In the genomic region with DNA sequence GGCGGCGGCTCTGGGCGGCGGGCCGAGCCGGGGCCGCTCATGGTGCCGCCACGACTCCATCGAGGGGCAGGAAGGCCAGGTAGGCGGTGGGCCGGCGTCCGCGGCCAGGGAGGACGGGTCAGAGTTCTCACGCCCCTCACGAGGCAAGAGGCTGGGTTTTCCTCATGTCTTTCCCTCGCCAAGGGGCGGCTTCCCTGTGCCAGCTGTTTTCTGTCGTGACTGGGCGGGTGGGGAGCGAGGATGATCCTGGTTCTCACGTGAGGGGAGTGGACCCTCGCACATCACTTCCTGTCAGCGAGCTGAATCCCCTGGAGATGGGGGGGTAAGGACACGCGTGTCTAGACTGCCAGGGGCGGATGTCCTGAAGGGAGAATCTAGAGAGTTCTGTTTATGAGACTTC, we compare ENCODE assay signal across 8 mouse cellular contexts. TPM values are rescaled to one million over a fixed set of nuclear protein-coding genes. Genes with fewer than 3 reads are reported as not detected.
A peak's percentile ranks its signal among the peaks of the same experiment; 100 is the strongest.
DNase-seq lines count a peak whose midpoint lies in the region; ATAC-seq and TF ChIP-seq lines count a peak whose summit lies in the region.

No protein-coding gene starts in this region.

- ATAC-seq in forebrain, embryonic 15.5 days (replicated peaks), result peak; percentile 39
- peak; percentile 29 for ATAC-seq in hindbrain, embryonic 14.5 days (ENCODE audit: low FRiP score)
- no peak; the same call in 1 of the 2 replicates for ATAC-seq in liver, embryonic 13.5 days (ENCODE audit: low read depth)

- H3K36me3 ChIP-seq in forebrain, embryonic 15.5 days, result peaks cover 3% of the 10 kb centered on the region
- H3K36me3 ChIP-seq in hindbrain, embryonic 14.5 days (replicated peaks; ENCODE audit: control insufficient read depth, insufficient read depth), result peaks cover 11% of the 10 kb centered on the region; the same call in 1 of the 2 replicates
- H3K36me3 ChIP-seq in liver, embryonic 13.5 days, result no peaks in the 10 kb centered on the region

- H3K4me1 ChIP-seq in forebrain, embryonic 15.5 days, result peaks cover 13% of the 10 kb centered on the region
- peaks cover 14% of the 10 kb centered on the region for H3K4me1 ChIP-seq in hindbrain, embryonic 14.5 days (replicated peaks; ENCODE audit: control insufficient read depth, insufficient read depth, low read length)
- H3K4me1 ChIP-seq in liver, embryonic 13.5 days (replicated peaks), result peaks cover 29% of the 10 kb centered on the region

- intact Hi-C loops in gastrocnemius, adult 2 months (cut with DNase I), result loop anchor here (2.0 to 5.0 kb wide), 2 partner anchors 18 to 44 kb away; no protein-coding TSS in a partner anchor

- no peak for DNase-seq in gastrocnemius, adult 2 months
- no peak for DNase-seq in gastrocnemius, adult 8-10 months (ENCODE audit: low spot score in 2 of 2)
- DNase-seq in MEL-GATA-1-ER (ENCODE audit: extremely low read depth, low read depth), result peak; percentile 17
- DNase-seq in hindbrain, embryonic 14.5 days (ENCODE audit: low spot score), result peak; percentile 65
- DNase-seq in liver, embryonic 13.5 days, result no peak
- DNase-seq in naive thymus-derived CD4-positive, alpha-beta T cell, adult 2 months (ENCODE audit: low read depth), result peak; percentile 33
- peak; percentile 76 to 77 for DNase-seq in urinary bladder, postnatal 4 days (ENCODE audit: low spot score in 2 of 2)

- H3K4me3 ChIP-seq in gastrocnemius, adult 2 months, result peak overlapping the region; percentile 85
- peak overlapping the region; percentile 56 for H3K4me3 ChIP-seq in forebrain, embryonic 15.5 days
- peak overlapping the region; percentile 94 for H3K4me3 ChIP-seq in hindbrain, embryonic 14.5 days (replicated peaks; ENCODE audit: low read length)
- peak overlapping the region; percentile 74 for H3K4me3 ChIP-seq in liver, embryonic 13.5 days (replicated peaks)

- TF ChIP-seq CTCF in gastrocnemius, adult 2 months (IDR thresholded peaks at IDR 0.05), result no peak

- under 1% methylated on average over 29 of the region's 29 CpGs for WGBS in forebrain, embryonic 15.5 days
- WGBS in hindbrain, embryonic 14.5 days, result under 1% methylated on average over 29 of the region's 29 CpGs
- WGBS in liver, embryonic 13.5 days (ENCODE audit: insufficient replicate concordance), result 3% methylated on average over 29 of the region's 29 CpGs

- peak overlapping the region; percentile 95 for H3K27ac ChIP-seq in gastrocnemius, adult 2 months
- H3K27ac ChIP-seq in forebrain, embryonic 15.5 days (replicated peaks), result peak overlapping the region; percentile 89
- H3K27ac ChIP-seq in hindbrain, embryonic 14.5 days, result peak overlapping the region; percentile 95
- H3K27ac ChIP-seq in liver, embryonic 13.5 days, result peak overlapping the region; percentile 61

- H3K4me2 ChIP-seq in forebrain, embryonic 15.5 days (replicated peaks), result peak overlapping the region; percentile 67
- H3K4me2 ChIP-seq in hindbrain, embryonic 14.5 days (replicated peaks), result peak overlapping the region; percentile 67
- peak overlapping the region; percentile 92 for H3K4me2 ChIP-seq in liver, embryonic 13.5 days

- H3K9ac ChIP-seq in forebrain, embryonic 15.5 days (replicated peaks), result peak overlapping the region; percentile 73
- H3K9ac ChIP-seq in hindbrain, embryonic 14.5 days, result peak overlapping the region; percentile 93
- peak overlapping the region; percentile 77 for H3K9ac ChIP-seq in liver, embryonic 13.5 days

- no peaks in the 10 kb centered on the region for H3K27me3 ChIP-seq in forebrain, embryonic 15.5 days
- no peaks in the 10 kb centered on the region for H3K27me3 ChIP-seq in hindbrain, embryonic 14.5 days (ENCODE audit: control insufficient read depth, insufficient read depth, low read length)
- H3K27me3 ChIP-seq in liver, embryonic 13.5 days, result no peaks in the 10 kb centered on the region

- H3K9me3 ChIP-seq in forebrain, embryonic 15.5 days, result no peaks in the 10 kb centered on the region
- H3K9me3 ChIP-seq in hindbrain, embryonic 14.5 days (ENCODE audit: control insufficient read depth, low read length), result no peaks in the 10 kb centered on the region
- no peaks in the 10 kb centered on the region for H3K9me3 ChIP-seq in liver, embryonic 13.5 days (replicated peaks)

RNA-seq across cellular contexts. Expression of a gene that starts 0.8 kb away (rescaled TPM):
- 10 to 100 TPM; 21.7 to 26.2 TPM for total RNA-seq in gastrocnemius, adult 2 months (2021)
- total RNA-seq in gastrocnemius, adult 8-10 months (2022), result 10 to 100 TPM; 22.7 to 34.2 (median 28.1) TPM
- polyA plus RNA-seq in forebrain, embryonic 15.5 days (2015; fragmentation: Nextera tagmentation; extraction: Ambion mirVana), result 30.1 and 33.6 TPM in 2 replicates
- polyA plus RNA-seq in hindbrain, embryonic 14.5 days (2014; fragmentation: Nextera tagmentation; extraction: Ambion mirVana), result 33.5 and 37.8 TPM in 2 replicates
- 18.5 and 22.2 TPM in 2 replicates for polyA plus RNA-seq in liver, embryonic 13.5 days (2015; fragmentation: Nextera tagmentation; extraction: Ambion mirVana)

Comparison
In these comparisons a context has a peak if more than half of its experiments do, and no peak if none do; other contexts are left out.
1. DNase-seq: peak in MEL-GATA-1-ER (single experiment), hindbrain, embryonic 14.5 days (single experiment), naive thymus-derived CD4-positive, alpha-beta T cell, adult 2 months (single experiment) and urinary bladder, postnatal 4 days (2 of 2); none in gastrocnemius, adult 2 months (single experiment), gastrocnemius, adult 8-10 months (0 of 2) and liver, embryonic 13.5 days (single experiment).
2. Peak in every context shown above with its lines, with median percentiles within 50 percentile points of each other: H3K27ac ChIP-seq, H3K4me3 ChIP-seq, H3K4me2 ChIP-seq and H3K9ac ChIP-seq.